Comparison of ENCODE assay signal across 23 mouse cellular contexts in genomic region chr10:68142501-68142900, GRCm38 (mm10).
DNase-seq lines count a peak whose midpoint lies in the region; ATAC-seq and TF ChIP-seq lines count a peak whose summit lies in the region.
"Had no signal": no experiment of that assay in that cellular context is flagged by ENCODE, and none has a peak within 500 bp of the region (broad histone marks: within the 10 kb centered on the region; RNA-seq: fewer than 3 reads in every experiment).

No protein-coding gene starts in this region.

- no peaks in the 10 kb centered on the region for H3K9me3 ChIP-seq in forebrain, embryonic 14.5 days (replicated peaks; ENCODE audit: control insufficient read depth, low read length)
- H3K9me3 ChIP-seq in midbrain, embryonic 14.5 days (ENCODE audit: control insufficient read depth, low read length): peaks cover 5% of the 10 kb centered on the region; the same call in 1 of the 2 replicates
- H3K9me3 ChIP-seq: limb, embryonic 12.5 days; liver, embryonic 12.5 days had no signal

- no peak for ATAC-seq in forebrain, embryonic 14.5 days
- ATAC-seq in midbrain, embryonic 14.5 days (ENCODE audit: low FRiP score, low TSS enrichment): 0 out of 2 replicates have a peak, but pooled peaks have one; percentile 57
- ATAC-seq: activated CD4-positive, CD25-positive, alpha-beta regulatory T cell, adult 4 months; liver, embryonic 12.5 days had no signal

- H3K4me2 ChIP-seq in forebrain, embryonic 14.5 days (ENCODE audit: low read length): no peak overlapping the region
- no peak overlapping the region for H3K4me2 ChIP-seq in midbrain, embryonic 14.5 days (ENCODE audit: low read length)
- H3K4me2 ChIP-seq: limb, embryonic 12.5 days; liver, embryonic 12.5 days; lung, embryonic 14.5 days had no signal

- H3K27ac ChIP-seq in kidney, adult 2 months (ENCODE audit: insufficient read depth, low read depth, low read length): peak overlapping the region; percentile 72
- no peak overlapping the region for H3K27ac ChIP-seq in forebrain, embryonic 14.5 days (ENCODE audit: low read depth, low read length)
- H3K27ac ChIP-seq in midbrain, embryonic 14.5 days (replicated peaks; ENCODE audit: low read depth, low read length): peak overlapping the region; percentile 62
- H3K27ac ChIP-seq: gastrocnemius, adult 2 months; limb, embryonic 12.5 days; liver, embryonic 12.5 days had no signal

- intact Hi-C loops in left cerebral cortex, postnatal 14 days (cut with DNase I): no loop called here

- peaks cover 22% of the 10 kb centered on the region for H3K4me1 ChIP-seq in kidney, adult 2 months (ENCODE audit: control insufficient read depth, insufficient read depth, low read length)
- peaks cover 6% of the 10 kb centered on the region; the same call in 1 of the 2 replicates for H3K4me1 ChIP-seq in forebrain, embryonic 14.5 days (ENCODE audit: control insufficient read depth, insufficient read depth, low read length)
- peaks cover 10% of the 10 kb centered on the region for H3K4me1 ChIP-seq in midbrain, embryonic 14.5 days (ENCODE audit: control insufficient read depth, insufficient read depth, low read length)

- no peaks in the 10 kb centered on the region for H3K27me3 ChIP-seq in kidney, adult 2 months (replicated peaks; ENCODE audit: control insufficient read depth, insufficient read depth, low read length)
- no peaks in the 10 kb centered on the region for H3K27me3 ChIP-seq in forebrain, embryonic 14.5 days (replicated peaks; ENCODE audit: control insufficient read depth, insufficient read depth, low read length)
- H3K27me3 ChIP-seq in midbrain, embryonic 14.5 days (ENCODE audit: control insufficient read depth, insufficient read depth, low read length): no peaks in the 10 kb centered on the region
- H3K27me3 ChIP-seq: limb, embryonic 12.5 days; liver, embryonic 12.5 days had no signal

- no peak for DNase-seq in kidney, adult 2 months
- no peak for DNase-seq in kidney, adult 8-10 months
- DNase-seq in R1 (ENCODE audit: low read depth, low spot score): peak; percentile 49
- DNase-seq in forebrain, embryonic 14.5 days (ENCODE audit: low spot score): peak; percentile 50
- DNase-seq in midbrain, embryonic 14.5 days: peak; percentile 61
- DNase-seq in frontal cortex, postnatal 10 days (ENCODE audit: low spot score in 2 of 2): no peak
- no peak for DNase-seq in left cerebral cortex, postnatal 14 days (ENCODE audit: low spot score in 2 of 2)
- DNase-seq: adrenal gland, postnatal 25 days; cerebellum, adult 11-12 months; cerebellum, postnatal 14 days; embryo, embryonic 11 days; gastrocnemius, adult 2 months; heart, adult 11 months; heart, postnatal 36 days; kidney, postnatal 36 days; layer of hippocampus, adult 9-11 months; lung, embryonic 14.5 days; lung, postnatal 36 days; right cerebral cortex, adult 18-20 months; thymus, postnatal 14 days had no signal

- no peak for TF ChIP-seq POLR2A in kidney, adult 2 months (IDR thresholded peaks at IDR 0.05; ENCODE audit: low read depth, low read length)

- no peak overlapping the region for H3K4me3 ChIP-seq in kidney, adult 2 months (ENCODE audit: insufficient read depth, low read depth, low read length)
- H3K4me3 ChIP-seq in forebrain, embryonic 14.5 days (ENCODE audit: low read depth, low read length): no peak overlapping the region
- no peak overlapping the region for H3K4me3 ChIP-seq in midbrain, embryonic 14.5 days (replicated peaks; ENCODE audit: low read depth, low read length)
- H3K4me3 ChIP-seq: gastrocnemius, adult 2 months; limb, embryonic 12.5 days; liver, embryonic 12.5 days had no signal

- no peaks in the 10 kb centered on the region for H3K36me3 ChIP-seq in kidney, adult 2 months (ENCODE audit: control insufficient read depth, insufficient read depth, low read length)
- H3K36me3 ChIP-seq in forebrain, embryonic 14.5 days (ENCODE audit: control insufficient read depth, insufficient read depth, low read length): no peaks in the 10 kb centered on the region
- H3K36me3 ChIP-seq in midbrain, embryonic 14.5 days (ENCODE audit: control insufficient read depth, insufficient read depth, low read length): no peaks in the 10 kb centered on the region
- H3K36me3 ChIP-seq: liver, embryonic 12.5 days had no signal

- no peak for TF ChIP-seq CTCF in kidney, adult 2 months (conservative IDR thresholded peaks at IDR 0.05; ENCODE audit: insufficient read depth, insufficient read length, low read depth, low read length)

- H3K9ac ChIP-seq in forebrain, embryonic 14.5 days (ENCODE audit: low read length): no peak overlapping the region
- no peak overlapping the region for H3K9ac ChIP-seq in midbrain, embryonic 14.5 days (replicated peaks; ENCODE audit: low read length)
- H3K9ac ChIP-seq: limb, embryonic 12.5 days; liver, embryonic 12.5 days; lung, embryonic 14.5 days had no signal

- 79% methylated on average over 4 of the region's 4 CpGs for WGBS in kidney, adult 2 months
- 50% methylated on average over 4 of the region's 4 CpGs for WGBS in forebrain, embryonic 14.5 days
- 26% methylated on average over 4 of the region's 4 CpGs for WGBS in midbrain, embryonic 14.5 days

Comparison
In these comparisons a context has a peak if more than half of its experiments do, and no peak if none do; other contexts are left out.
1. DNase-seq: peak in R1 (single experiment), forebrain, embryonic 14.5 days (single experiment) and midbrain, embryonic 14.5 days (single experiment); none in kidney, adult 2 months (single experiment), kidney, adult 8-10 months (0 of 2), frontal cortex, postnatal 10 days (0 of 2) and left cerebral cortex, postnatal 14 days (0 of 2).